Mouse (Mus musculus): ENCODE results near the gene Reps1.

DNA sequence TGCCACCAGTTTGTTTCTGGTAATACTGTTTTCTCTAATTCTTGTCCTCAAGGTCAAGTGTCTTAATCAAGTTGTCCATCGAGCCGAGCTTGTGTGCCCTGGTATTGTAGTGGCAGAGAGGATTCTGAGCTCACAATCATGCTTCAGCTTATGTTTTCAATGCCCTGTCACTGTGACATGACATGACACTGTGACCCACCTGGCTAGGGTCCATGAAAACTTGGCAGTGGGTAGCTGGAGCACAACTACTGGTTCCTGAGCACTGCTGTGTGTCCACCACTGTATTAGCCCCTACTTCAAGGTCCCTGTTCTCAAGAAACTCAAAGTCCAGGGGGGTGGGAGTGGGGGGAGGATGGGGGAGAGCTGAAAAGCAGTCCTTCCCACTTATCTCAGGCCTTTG, 85.7 kb downstream of the Reps1 start:
- TF ChIP-seq CTCF (IDR thresholded peaks at IDR 0.05; ENCODE audit: borderline replicate concordance, control insufficient read depth, extremely low read depth, insufficient read depth, low read length, poor library complexity) (no peak), POLR2A (IDR thresholded peaks at IDR 0.05; ENCODE audit: control insufficient read depth, extremely low read depth, insufficient read depth, low read length, poor library complexity) (no peak)

Measured in thymus, adult 2 months (tissue).